Mouse (Mus musculus): Measurements from ENCODE around the gene Smdt1. TPM values are rescaled to one million over a fixed set of nuclear protein-coding genes. Genes with fewer than 3 reads are reported as not detected.

Gene Smdt1
- polyA plus RNA-seq, 1 experiment from 2014 or later = 233 TPM

Small RNAs within 50 kb of the gene (microRNA-seq; reads per million reads assigned to microRNA genes)
- not detected for gene Mir7684

Other genes starting within 250 kb of the Smdt1 start
- gene Ccdc134, start 211.0 kb upstream of the Smdt1 start, polyA plus RNA-seq (2014; fragmentation: Nextera tagmentation; extraction: Ambion mirVana) = 22.3 and 24.4 TPM in 2 replicates
- gene Srebf2, start 191.8 kb upstream of the Smdt1 start, polyA plus RNA-seq (2014; fragmentation: Nextera tagmentation; extraction: Ambion mirVana) = 129 and 138 TPM in 2 replicates
- 0.31 TPM in 1 of 2 replicates, not detected in the other for gene Shisa8, start 126.1 kb upstream of the Smdt1 start, polyA plus RNA-seq (2014; fragmentation: Nextera tagmentation; extraction: Ambion mirVana)
- gene Tnfrsf13c, start 114.6 kb upstream of the Smdt1 start, polyA plus RNA-seq (2014; fragmentation: Nextera tagmentation; extraction: Ambion mirVana) = 0.27 TPM in 1 of 2 replicates, not detected in the other
- gene Cenpm, start 94.2 kb upstream of the Smdt1 start, polyA plus RNA-seq (2014; fragmentation: Nextera tagmentation; extraction: Ambion mirVana) = 88.0 and 89.3 TPM in 2 replicates
- not detected in 2 replicates for gene 1500009C09Rik, start 86.6 kb upstream of the Smdt1 start, polyA plus RNA-seq (2014; fragmentation: Nextera tagmentation; extraction: Ambion mirVana)
- gene Sept3, start 64.1 kb upstream of the Smdt1 start, polyA plus RNA-seq (2014; fragmentation: Nextera tagmentation; extraction: Ambion mirVana) = 37.6 and 47.4 TPM in 2 replicates
- gene Wbp2nl, start 40.0 kb upstream of the Smdt1 start, polyA plus RNA-seq (2014; fragmentation: Nextera tagmentation; extraction: Ambion mirVana) = 0.20 TPM in 1 of 2 replicates, not detected in the other
- gene Naga, start within 50 bp of the Smdt1 start, polyA plus RNA-seq (2014; fragmentation: Nextera tagmentation; extraction: Ambion mirVana) = 25.8 and 29.7 TPM in 2 replicates
- 6.0 and 7.0 TPM in 2 replicates for gene Pheta2, start within 50 bp of the Smdt1 start, polyA plus RNA-seq (2014; fragmentation: Nextera tagmentation; extraction: Ambion mirVana)
- gene Ndufa6, start 15.4 kb downstream of the Smdt1 start, polyA plus RNA-seq (2014; fragmentation: Nextera tagmentation; extraction: Ambion mirVana) = 276 and 278 TPM in 2 replicates
- 1.6 and 1.7 TPM in 2 replicates for gene Cyp2d22, start 41.3 kb downstream of the Smdt1 start, polyA plus RNA-seq (2014; fragmentation: Nextera tagmentation; extraction: Ambion mirVana)
- not detected in 2 replicates for gene Cyp2d11, start 55.1 kb downstream of the Smdt1 start, polyA plus RNA-seq (2014; fragmentation: Nextera tagmentation; extraction: Ambion mirVana)
- gene Cyp2d10, start 68.2 kb downstream of the Smdt1 start, polyA plus RNA-seq (2014; fragmentation: Nextera tagmentation; extraction: Ambion mirVana) = not detected in 2 replicates
- gene Cyp2d9, start 94.5 kb downstream of the Smdt1 start, polyA plus RNA-seq (2014; fragmentation: Nextera tagmentation; extraction: Ambion mirVana) = not detected in 2 replicates
- not detected in 2 replicates for gene Cyp2d12, start 216.1 kb downstream of the Smdt1 start, polyA plus RNA-seq (2014; fragmentation: Nextera tagmentation; extraction: Ambion mirVana)

All from limb, embryonic 11.5 days (tissue).